Mouse (Mus musculus): ENCODE data around the gene Ldhd.
"Not testable (repeated sequence)": the region's sequence is repeated elsewhere in the genome, so short reads cannot be mapped to it uniquely, and the experiment has no call there.

Gene Ldhd

GRCm38 (mm10) chr8:111630105-111630521 lies at the start of gene Ldhd:
TSS of gene Ldhd (minus strand) at chr8:111630374.
- peak; percentile 76 for DNase-seq

- no peak for DNase-seq
Measured at GRCm38 (mm10) chr8:111678848-111679247, 48.7 kb upstream of the Ldhd start.

DNA sequence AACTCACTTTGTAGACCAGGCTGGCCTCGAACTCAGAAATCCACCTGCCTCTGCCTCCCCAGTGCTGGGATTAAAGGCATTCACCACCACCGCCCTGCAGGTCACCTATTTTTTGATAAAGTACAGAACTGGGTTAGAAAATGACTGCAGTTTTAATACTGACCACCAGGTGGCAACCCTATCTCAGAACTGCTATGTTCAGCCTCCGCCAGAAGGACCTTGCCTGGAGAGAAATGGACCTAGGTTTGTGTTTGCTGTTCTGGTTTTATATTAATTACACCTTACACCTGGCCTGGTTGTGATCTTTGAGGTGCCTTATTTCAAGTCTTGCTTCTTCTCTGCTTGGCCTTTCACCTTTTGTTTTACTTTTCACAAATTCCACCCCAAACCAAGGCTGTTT lies 47.9 kb upstream of the Ldhd start:
- DNase-seq, result peak; percentile 78

DNA sequence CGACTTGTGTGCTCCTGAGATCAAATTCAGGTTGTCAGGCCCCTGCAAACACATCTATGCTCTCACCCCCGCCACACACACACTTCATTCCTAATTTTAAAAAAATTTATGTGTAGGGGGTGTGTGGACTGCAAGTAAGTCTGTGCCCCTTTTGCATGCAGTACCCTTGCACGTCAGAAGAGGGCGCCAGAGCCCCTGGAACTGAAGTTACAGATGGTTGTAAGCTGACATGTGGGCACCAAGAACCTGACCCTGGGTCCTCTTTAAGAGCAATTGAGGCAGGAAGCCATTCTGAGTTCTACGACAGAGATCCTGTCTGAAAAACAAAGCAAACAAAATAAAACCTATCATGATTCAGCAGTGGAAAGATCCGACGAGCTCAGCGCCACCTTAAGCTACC lies 46.1 kb upstream of the Ldhd start:
- DNase-seq, result peak; percentile 37

- no peak for DNase-seq
Measured at GRCm38 (mm10) chr8:111666751-111667150, 36.6 kb upstream of the Ldhd start.

- peak; percentile 91 for DNase-seq
Measured at GRCm38 (mm10) chr8:111662473-111662872, 32.3 kb upstream of the Ldhd start.

DNA sequence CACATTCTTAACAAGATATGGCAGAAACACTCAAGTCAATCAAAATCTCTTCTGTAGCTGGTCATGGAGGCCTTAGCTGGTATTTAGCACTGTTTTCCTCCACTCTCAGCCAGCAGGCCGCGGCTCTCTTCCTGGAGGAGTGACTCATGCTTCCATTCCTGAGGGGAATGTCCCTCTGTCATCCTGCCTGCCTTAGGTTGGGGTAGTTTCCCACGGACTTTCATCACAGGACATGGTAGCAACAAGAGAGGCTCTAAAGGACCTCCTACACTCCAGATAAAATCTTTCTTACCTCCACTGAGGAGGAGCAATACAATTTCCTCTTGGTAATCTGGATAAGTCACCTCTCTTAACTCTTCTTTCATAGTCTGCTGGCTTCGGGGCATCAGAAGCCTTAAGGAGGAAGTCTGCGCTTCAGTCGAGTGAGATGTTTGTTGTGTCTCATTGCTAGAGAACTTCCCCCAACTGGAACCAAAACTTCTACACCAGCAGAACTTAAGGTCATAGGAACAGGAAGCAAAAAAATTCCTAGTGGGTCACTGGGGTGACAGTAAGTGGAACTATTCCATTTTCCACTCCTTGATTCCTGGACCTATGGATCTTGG lies 28.7 kb upstream of the Ldhd start:
- no peak for DNase-seq

GRCm38 (mm10) chr8:111657312-111657854 lies 27.2 kb upstream of the Ldhd start:
- no peak for DNase-seq

- no peak for DNase-seq
Measured at GRCm38 (mm10) chr8:111653524-111653923, 23.4 kb upstream of the Ldhd start.

- no peak for DNase-seq
Measured at GRCm38 (mm10) chr8:111650651-111651050, 20.5 kb upstream of the Ldhd start.

DNA sequence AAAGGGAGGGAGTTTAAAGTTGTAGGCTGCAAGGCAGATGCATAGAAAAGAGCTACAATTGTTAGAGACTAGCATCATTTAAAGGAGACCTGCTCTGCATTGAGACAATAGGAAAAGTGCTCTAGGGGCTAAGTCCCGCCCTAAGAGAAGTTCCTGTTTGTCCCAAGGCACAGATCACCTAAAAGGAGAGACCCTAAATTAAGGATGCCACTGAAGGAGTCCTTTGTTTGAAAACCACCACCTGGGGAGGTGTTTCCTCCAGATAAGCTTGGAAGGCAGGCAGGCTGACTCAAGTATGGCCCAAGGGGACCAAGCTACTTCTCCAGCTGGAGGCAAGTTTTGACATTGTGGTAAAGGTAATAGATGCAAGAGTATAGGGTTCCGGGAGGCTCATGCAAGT lies 18.7 kb upstream of the Ldhd start:
- DNase-seq, result no peak

GRCm38 (mm10) chr8:111645715-111646114 lies 15.5 kb upstream of the Ldhd start:
- no peak for DNase-seq

GRCm38 (mm10) chr8:111644286-111645051 lies 14.3 kb upstream of the Ldhd start:
- DNase-seq, result not testable (repeated sequence)

DNA sequence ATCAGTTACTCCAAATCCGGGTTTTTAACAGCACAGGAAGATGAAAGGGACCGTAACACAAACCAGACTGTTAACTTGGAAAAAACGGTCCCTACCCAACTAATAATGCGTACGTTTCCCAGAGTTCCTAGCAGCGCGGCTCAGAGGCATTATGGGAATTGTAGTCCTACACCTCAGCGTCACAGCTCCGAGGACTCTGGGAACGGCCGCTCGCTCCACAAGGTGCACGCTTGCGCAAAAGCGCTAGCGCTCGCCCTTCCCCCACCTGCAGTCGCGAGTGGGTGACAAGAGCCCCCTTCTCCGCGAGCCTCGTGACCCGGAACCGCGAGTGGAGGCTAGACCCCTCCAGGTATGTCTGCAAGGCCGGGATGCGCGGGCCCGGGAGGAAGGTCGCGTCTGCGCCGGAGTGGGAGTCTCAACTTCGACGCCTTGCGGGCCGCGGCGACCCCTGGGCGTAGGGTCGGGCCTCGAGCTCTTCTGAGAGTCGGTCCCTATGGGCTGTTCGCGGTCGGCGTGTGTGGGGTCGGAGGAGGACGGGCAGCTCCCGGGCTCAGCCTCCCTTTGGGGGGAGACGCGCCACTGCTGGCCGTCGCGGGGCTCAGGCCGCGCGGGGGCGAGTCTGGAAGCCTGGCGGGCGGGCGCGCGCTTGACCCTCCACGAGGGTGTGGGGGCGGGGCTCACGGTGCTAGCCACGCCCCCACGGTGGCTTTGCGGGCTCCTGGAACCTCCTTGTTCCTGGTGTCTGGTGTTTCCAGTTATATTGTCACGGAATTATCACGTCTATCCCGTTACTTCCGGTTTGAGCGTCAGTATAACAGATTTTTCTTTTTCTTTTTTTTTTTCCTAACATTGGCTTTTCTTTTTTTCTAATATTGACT lies 13.3 kb upstream of the Ldhd start, which contains the start of gene Zfp1:
Gene Zfp1 (plus strand): TSS at position 138 of the 878 bp plus-strand sequence.
- peak; percentile 96 for DNase-seq

DNA sequence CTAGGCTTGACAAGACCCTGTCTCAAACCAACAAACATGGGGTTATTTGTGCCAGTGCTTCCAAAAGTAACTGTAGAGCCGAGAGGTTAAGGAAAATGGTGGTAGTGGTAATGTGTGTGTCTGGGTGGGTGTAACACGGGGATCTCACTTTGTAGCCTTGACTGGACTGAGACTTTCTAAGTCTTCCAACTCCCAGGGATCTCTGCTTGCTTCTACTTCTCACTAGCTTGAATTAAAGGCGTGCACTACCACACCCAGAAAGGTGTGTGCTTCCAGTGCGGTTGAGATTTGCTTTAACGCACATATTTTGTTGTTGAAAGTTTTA lies 12.7 kb upstream of the Ldhd start:
- no peak for DNase-seq

DNA sequence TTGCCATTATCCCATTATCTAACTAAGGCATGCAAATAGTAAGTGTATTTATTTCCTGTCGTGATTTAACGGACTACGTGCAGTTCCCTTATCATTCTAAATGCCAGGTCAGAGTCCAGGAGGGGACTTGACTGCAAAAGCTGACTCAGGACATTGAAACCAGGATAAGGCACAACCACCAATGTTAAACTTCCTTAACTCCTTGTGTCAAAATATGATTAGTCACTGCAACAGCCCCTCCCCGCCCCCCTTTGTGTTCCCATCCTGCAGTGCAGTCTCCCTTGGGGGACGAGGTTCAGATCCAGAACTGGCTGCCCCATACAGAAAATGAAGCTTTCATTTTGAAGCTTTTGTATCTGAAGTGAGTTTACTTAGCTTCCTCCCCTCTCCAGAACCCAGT lies 12.3 kb upstream of the Ldhd start:
- peak; percentile 60 for DNase-seq

- no peak for DNase-seq
Measured at GRCm38 (mm10) chr8:111641064-111641463, 10.9 kb upstream of the Ldhd start.

GRCm38 (mm10) chr8:111638086-111638485 lies 7.9 kb upstream of the Ldhd start:
- DNase-seq, result no peak

DNA sequence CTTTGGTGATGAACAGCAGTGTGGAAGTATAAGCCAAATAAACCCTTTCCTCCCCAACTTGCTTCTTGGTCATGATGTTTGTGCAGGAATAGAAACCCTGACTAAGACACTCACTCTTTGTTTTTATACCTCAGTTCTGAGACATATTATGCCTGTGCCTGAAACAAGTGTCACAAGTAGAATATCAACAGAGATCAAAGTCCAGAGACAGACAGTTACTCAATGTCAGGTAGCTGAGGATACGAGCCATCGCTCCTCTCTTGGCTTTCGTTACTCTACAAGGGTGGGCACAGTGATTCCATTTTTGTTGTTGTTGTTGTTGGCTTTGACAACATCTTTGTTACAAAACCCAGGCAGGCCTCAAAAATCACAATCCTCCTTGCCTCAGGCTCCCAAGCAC lies 2.8 kb upstream of the Ldhd start:
- DNase-seq, result no peak

- no peak for DNase-seq
Measured at GRCm38 (mm10) chr8:111631589-111631988, 1.4 kb upstream of the Ldhd start.

- no peak for DNase-seq
Measured at GRCm38 (mm10) chr8:111628894-111629501, 1.2 kb downstream of the Ldhd start.

DNA sequence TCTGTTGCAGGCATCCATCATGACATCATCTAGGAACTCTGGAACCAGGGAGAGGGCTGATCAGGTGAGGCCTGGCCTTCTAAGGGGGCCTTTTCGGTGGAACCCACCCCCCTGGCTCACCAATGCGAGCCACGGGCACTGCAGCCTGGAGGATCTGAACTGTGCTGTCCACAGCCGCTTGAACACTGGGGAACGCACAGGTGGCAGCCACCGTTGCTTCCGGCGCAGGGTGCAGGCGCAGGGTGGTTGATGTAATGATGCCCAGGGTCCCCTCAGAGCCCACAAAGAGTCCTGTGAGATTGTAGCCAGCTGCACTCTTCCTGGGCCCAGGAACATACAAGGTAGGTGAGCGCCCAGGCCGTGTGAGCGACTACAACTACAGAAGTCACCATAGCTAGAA lies 1.8 kb downstream of the Ldhd start:
- no peak for DNase-seq

- no peak for DNase-seq
Measured at GRCm38 (mm10) chr8:111627923-111628322, 2.3 kb downstream of the Ldhd start.
